Mouse (Mus musculus): ENCODE results near the gene Tex13b. TPM values are rescaled to one million over a fixed set of nuclear protein-coding genes. Genes with fewer than 3 reads are reported as not detected.
A peak's percentile ranks its signal among the peaks of the same experiment; 100 is the strongest.
"Not testable (repeated sequence)": the region's sequence is repeated elsewhere in the genome, so short reads cannot be mapped to it uniquely, and the experiment has no call there.

Tex13b gene
- not detected for total RNA-seq (2021)
- long read RNA-seq, experiment 1, result 0 reads
- long read RNA-seq, experiment 2, result 0 reads

DNA sequence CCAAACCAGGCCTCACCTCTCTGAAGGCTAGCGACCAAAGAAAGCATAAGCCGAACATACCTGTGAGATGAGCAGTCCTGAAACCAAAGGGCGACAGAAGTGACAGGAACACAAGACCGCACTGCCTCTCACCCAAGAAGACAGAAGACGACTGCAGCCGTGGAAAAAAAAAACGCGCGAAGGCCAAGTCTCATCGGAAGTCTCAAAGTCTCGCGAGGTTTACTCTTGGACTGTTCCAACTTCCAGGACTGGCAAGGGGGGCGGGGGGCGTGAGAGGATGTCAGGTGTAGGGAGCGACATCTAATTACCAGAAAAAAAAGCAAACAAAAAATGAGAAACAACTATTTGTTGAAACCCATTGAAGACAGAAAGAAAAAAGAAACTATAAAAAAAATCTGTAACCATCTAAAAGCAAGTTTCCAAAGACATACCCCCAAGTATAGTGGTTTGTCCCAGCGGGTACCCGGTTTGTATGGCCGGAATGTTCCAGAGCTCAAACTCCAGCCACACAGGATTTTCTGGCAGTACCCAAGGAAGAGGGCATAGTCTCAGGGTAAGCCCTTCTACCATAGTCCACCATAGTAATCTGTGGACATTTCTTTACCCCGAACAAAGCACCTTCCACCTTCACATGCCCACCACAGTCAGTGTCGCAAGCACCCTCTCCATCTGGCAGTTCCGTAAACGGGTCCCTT lies at the start of gene Tex13b:
Gene Tex13b, minus strand, starts transcription at position 122 of the 695 bp plus-strand sequence.
- intact Hi-C loops (cut with DNase I; ENCODE audit: low total_unique reads), result no loop called here
- no peak for DNase-seq

DNA sequence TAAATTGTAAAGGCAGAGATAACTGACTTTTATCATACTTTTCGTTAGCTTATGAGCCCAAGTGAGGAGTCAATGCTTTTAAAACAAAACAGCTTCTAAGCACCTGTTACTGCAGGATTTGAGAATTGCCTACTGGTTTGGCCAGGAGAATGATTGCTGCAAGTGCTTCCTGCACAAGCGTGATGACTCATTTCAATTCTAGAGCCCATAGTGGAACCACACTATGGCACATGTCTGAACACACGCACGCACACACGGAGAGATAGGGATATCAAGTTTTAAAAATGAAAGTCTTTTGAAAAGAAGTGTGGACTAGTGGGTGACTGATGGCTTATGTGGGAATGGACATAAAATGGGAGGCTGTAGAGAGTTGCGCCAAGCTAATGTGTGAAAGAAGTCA lies 49.5 kb upstream of the Tex13b start:
- intact Hi-C loops (cut with DNase I; ENCODE audit: low total_unique reads), result no loop called here
- DNase-seq, result no peak

DNA sequence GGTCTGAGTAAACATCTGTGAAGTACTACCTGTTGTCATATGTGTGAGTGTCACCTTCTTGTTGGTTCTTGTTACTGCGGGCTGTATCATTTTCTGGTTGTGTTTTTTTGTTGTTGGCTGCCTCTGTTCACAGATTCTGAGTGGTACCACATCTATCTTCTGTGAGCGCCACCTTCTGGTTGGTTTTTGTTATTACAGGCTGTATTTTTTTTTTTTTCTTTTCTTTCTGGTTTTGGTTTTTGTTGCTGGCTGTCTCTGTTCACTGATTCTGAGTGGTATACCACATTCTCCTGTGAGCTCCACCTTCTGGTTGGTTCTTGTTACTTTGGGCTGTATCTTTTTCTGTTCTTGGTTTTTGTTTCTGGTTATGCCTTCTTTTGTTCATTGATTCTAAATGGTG lies 44.2 kb upstream of the Tex13b start:
- DNase-seq, result no peak
- intact Hi-C loops (cut with DNase I; ENCODE audit: low total_unique reads), result no loop called here

DNA sequence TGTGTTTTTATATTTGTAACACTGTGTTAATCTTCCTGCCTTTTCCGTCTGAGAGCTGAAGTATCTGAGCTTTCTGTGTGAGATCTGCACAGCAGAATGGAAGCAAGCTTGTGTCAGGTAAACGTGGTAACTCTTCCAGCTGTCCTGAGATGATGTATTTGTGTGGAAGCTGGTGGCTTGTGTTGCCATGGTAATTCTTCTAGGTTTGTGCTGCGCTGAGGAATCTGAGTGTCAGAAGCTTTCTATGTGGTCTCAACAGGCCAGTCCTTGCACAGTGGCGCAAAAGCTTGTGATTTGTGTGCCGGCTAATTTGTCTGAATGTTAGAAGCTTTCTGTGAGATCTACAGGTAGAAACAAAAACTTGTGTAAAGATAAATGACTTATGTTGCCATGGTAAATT lies 43.8 kb upstream of the Tex13b start:
- intact Hi-C loops (cut with DNase I; ENCODE audit: low total_unique reads), result not testable (repeated sequence)

DNA sequence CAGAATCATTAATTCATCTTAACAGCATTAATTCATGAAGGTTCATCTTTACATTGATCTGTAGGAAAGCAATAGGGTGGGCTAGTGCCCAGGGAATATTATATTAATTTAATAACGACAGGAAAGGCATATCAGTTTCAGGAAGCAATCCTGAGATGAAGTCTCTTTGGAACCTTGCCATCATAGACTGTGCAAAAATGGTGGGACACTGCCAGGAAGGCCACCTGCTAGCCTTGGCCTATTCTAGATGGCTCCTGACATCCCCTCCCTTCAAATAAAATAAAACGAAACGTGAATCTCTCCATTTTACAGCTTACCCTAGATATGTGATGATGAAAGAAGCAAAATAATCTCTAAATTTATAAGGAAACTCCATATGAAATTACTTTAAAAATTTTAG lies 41.3 kb upstream of the Tex13b start:
- intact Hi-C loops (cut with DNase I; ENCODE audit: low total_unique reads), result no loop called here
- DNase-seq, result no peak

More for the DNA sequence above, 43.8 kb upstream of the Tex13b start:
- DNase-seq, result not testable (repeated sequence)

DNA sequence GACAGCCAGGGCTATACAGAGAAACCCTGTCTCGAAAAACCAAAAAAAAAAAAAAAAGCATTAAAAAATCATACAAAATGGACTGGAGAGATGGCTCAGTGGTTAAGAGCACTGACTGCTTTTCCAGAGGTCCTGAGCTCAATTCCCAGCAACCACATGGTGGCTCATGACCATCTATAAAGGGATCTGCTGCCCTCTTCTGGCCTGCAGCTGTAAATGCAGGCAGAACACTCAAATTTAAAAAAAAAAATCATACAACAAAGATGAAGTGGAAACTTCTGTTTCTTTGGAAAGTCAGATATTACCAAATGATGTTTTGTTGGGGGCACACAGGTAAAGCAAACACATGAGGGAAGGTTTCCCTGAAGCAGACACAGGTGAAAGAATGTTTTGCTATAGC lies 32.2 kb upstream of the Tex13b start:
- intact Hi-C loops (cut with DNase I; ENCODE audit: low total_unique reads); DNase-seq: not testable (repeated sequence)

DNA sequence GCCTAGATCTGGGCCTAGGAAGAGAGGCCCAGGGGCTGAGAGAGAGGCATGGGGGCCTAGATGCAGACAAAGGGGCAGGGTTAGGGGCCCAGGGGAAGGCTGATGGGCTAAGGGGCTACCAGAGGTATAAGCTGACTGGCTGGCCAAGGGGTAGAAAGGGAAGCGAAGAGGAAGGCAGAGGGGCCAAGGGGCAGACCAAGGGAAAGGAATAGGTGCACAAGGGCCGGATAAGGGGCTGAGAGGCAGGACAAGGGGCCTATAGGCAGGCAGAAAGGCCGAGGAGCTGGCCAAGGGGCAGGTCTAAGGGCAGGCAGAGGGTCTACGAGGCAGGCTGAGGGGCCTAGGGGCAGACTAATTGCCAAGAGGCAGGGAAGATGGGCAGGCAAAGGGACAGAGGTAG lies 26.7 kb upstream of the Tex13b start:
- no peak for DNase-seq
- intact Hi-C loops (cut with DNase I; ENCODE audit: low total_unique reads), result no loop called here

GRCm38 (mm10) chrX:140838077-140838476 lies 24.8 kb upstream of the Tex13b start:
- intact Hi-C loops (cut with DNase I; ENCODE audit: low total_unique reads), result no loop called here
- DNase-seq, result no peak

GRCm38 (mm10) chrX:140831706-140832105 lies 18.5 kb upstream of the Tex13b start:
- intact Hi-C loops (cut with DNase I; ENCODE audit: low total_unique reads), result no loop called here

DNA sequence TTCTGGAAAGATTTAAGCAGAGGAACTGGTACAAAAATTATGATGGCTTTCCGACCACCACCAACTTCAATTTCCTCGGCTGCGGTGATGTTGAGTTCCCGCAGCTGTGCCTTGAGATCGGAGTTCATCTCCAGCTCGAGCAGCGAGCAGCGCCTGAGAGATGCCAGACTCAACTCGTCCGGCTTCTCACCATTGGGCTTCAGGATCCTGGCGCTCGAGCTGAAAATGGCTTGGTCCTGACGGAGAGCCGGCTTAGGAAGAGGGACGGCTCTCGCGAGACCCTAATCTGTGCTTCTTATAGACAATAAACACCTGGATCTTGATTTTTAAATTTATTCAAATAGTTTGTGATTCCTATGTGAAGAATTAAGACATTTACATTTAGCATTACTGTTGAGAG lies 9.1 kb upstream of the Tex13b start:
- no peak for DNase-seq
- intact Hi-C loops (cut with DNase I; ENCODE audit: low total_unique reads), result no loop called here

More at GRCm38 (mm10) chrX:140831706-140832105, 18.5 kb upstream of the Tex13b start:
- DNase-seq, result no peak

DNA sequence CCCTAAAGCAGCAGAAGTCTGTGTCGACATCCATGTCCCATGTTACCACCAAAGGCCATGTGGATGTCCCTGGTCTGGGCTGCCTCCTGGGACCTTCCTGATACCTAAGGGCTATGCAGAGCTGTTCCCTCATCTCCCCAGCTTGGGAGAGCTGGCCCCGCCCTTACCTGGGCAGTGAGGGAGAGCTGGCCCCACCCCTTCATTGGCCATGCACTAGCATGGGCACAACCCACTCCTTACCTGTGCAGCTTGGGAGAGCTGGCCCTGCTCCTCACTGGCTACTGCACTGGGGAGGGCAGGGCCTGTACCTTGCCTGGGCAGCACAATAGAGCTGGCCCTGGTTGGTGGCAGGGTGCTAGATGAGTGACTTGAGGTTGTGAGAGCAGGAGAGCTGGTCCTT lies 7.9 kb downstream of the Tex13b start:
- intact Hi-C loops (cut with DNase I; ENCODE audit: low total_unique reads), result no loop called here
- no peak for DNase-seq

DNA sequence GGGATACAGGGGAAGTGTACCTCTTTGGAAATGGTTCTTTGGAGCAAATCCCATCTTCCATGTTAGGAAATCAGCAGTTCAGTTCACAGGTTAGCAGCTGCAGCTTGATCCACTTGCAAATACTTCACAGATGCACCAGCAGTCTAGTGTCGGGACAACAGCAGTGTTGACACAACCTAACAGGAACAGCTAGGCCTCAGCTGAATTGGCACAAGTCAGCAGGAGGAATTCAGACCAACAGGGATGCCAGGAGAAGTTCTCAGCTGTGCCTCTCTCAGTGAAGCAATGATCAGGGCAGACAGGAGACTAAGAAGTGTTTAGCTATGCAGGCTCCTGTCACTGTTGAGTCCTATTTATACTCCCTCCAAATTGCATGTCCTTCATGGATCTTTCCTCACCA lies 43.4 kb downstream of the Tex13b start:
- DNase-seq, result peak; percentile 12
- intact Hi-C loops (cut with DNase I; ENCODE audit: low total_unique reads), result no loop called here

Other genes starting within 250 kb of the Tex13b start
- 100 to 1,000 TPM; 119 to 244 TPM for gene Tsc22d3, start 212.8 kb downstream of the Tex13b start, total RNA-seq (2021)
- gene Mid2, start 148.8 kb downstream of the Tex13b start, total RNA-seq (2021), result 1 to 10 TPM; 7.7 to 9.5 TPM
- not detected for gene Vsig1, start 94.2 kb upstream of the Tex13b start, total RNA-seq (2021)
- 10 to 100 TPM in 1 of 2 experiments, 1 to 10 TPM in 1; 10.0 to 12.5 TPM for gene Psmd10, start 143.3 kb upstream of the Tex13b start, total RNA-seq (2021)
- 10 to 100 TPM; 19.1 to 20.0 TPM for gene Atg4a, start 143.5 kb upstream of the Tex13b start, total RNA-seq (2021)

All from gastrocnemius, postnatal 14 days (tissue).